Mouse (Mus musculus): ENCODE data around the gene Ufc1.
"Not testable (repeated sequence)": the region's sequence is repeated elsewhere in the genome, so short reads cannot be mapped to it uniquely, and the experiment has no call there.

Ufc1 gene

GRCm38 (mm10) chr1:171241952-171242351 is 52.9 kb downstream of the Ufc1 start:
- DNase-seq: not testable (repeated sequence)

- DNase-seq: no peak
Measured at GRCm38 (mm10) chr1:171240911-171241310, 53.9 kb downstream of the Ufc1 start.

GRCm38 (mm10) chr1:171239992-171240744 is 54.7 kb downstream of the Ufc1 start:
- no peak for DNase-seq

Data from cerebellum, adult 8-10 months (tissue).